Mouse (Mus musculus) intestine, postnatal 0 days (tissue): ENCODE measurements at regions not wholly inside any gene's neighbourhood (a gene's known extent, or its start where the extent isn't known, plus 50 kb on each side); places are given as distances from the start of the nearest gene placed in this dataset.

Source experiments
- ATAC-seq: fragments of 200-750 bp; cut with Nextera tagmentation; 2 replicates; pipeline ENCODE4 v1.8.0; 2017; ENCODE audit warnings: mild to moderate bottlenecking, moderate TSS enrichment, moderate library complexity
- H3K27ac ChIP-seq: fragments of 300-500 bp; sonication (generic); 2 replicates; pipeline ENCODE4 v1.5.1; 2014; ENCODE audit warnings: mild to moderate bottlenecking, low read depth, low read length, moderate library complexity
- H3K27me3 ChIP-seq: fragments of 300-500 bp; sonication (generic); replicated peaks from 2 replicates; pipeline ENCODE4 v1.6.1; 2014; ENCODE audit warnings: low read length, mixed read lengths; ENCODE audit not compliant: control insufficient read depth, insufficient read depth
- H3K36me3 ChIP-seq: fragments of 300-500 bp; sonication (generic); 2 replicates; pipeline ENCODE4 v1.6.1; 2014; ENCODE audit warnings: mild to moderate bottlenecking, moderate library complexity; ENCODE audit not compliant: control insufficient read depth, insufficient read depth
- H3K4me1 ChIP-seq: fragments of 300-500 bp; sonication (generic); replicated peaks from 2 replicates; pipeline ENCODE4 v1.6.1; 2014; ENCODE audit warnings: antibody characterized with exemption, low read length, mixed read lengths; ENCODE audit not compliant: control insufficient read depth, insufficient read depth
- H3K4me2 ChIP-seq: fragments of 300-500 bp; sonication (generic); replicated peaks from 2 replicates; pipeline ENCODE4 v1.6.1; 2014; ENCODE audit warnings: low read depth, mild to moderate bottlenecking, moderate library complexity
- H3K4me3 ChIP-seq: fragments of 300-500 bp; sonication (generic); 2 replicates; pipeline ENCODE4 v1.5.1; 2014; ENCODE audit warnings: low read depth, low read length
- H3K9ac ChIP-seq: fragments of 300-500 bp; sonication (generic); 2 replicates; pipeline ENCODE4 v1.6.1; 2014; ENCODE audit warnings: mild to moderate bottlenecking, low read depth, low read length
- H3K9me3 ChIP-seq: fragments of 300-500 bp; sonication (generic); 2 replicates; pipeline ENCODE4 v1.6.1; 2016; ENCODE audit warnings: mixed run types; ENCODE audit not compliant: control insufficient read depth
- CTCF ChIP-seq: sonication (generic); IDR thresholded peaks from 2 replicates; pipeline ENCODE4 v1.5.1; 2016; ENCODE audit warnings: low read depth, mild to moderate bottlenecking, control low read depth, antibody characterized with exemption, moderate library complexity
- WGBS: fragments of 180-500 bp; shearing (Covaris S2); extraction: QIAGEN DNeasy Blood & Tissue Kit; methylation state at CpG from one replicate; pipeline ENCODE4 v1.1.7; 2014; 5-methylcytosine and 5-hydroxymethylcytosine counted together

DNA sequence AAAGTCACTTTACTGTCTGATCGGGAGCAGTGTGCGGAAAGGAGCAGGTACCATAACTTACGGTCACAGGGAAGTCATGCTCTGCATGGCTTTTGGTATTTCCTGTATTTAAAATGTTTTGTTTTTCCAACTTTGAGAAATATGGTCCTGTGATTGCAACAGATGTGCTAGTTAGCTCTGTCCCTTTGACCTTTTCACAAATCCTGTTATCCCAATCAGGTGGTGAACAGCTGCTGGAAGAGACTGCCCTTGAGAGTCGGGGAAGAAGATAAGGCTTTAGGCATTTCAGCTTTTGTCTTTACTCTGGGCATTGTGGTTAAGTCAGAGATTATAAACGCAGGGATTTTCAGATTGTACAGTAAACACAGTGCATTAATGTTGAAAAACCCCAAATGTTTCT is 588.5 kb upstream of the Atp2b1 start:
- WGBS = 46% methylated on average over 5 of the region's 5 CpGs
- Histone ChIP-seq H3K4me3 (no peak overlapping the region), H3K36me3 (no peaks in the 10 kb centered on the region), H3K9ac (no peak overlapping the region), H3K4me1 (no peaks in the 10 kb centered on the region), H3K9me3 (no peaks in the 10 kb centered on the region), H3K27me3 (no peaks in the 10 kb centered on the region), H3K27ac (no peak overlapping the region), H3K4me2 (no peak overlapping the region)
- no peak for TF ChIP-seq CTCF
- no peak for ATAC-seq

GRCm38 (mm10) chr10:98332682-98333081 is 581.5 kb upstream of the Atp2b1 start:
- H3K36me3 ChIP-seq = no peaks in the 10 kb centered on the region
- H3K4me3 ChIP-seq = no peak overlapping the region
- H3K4me1 ChIP-seq = no peaks in the 10 kb centered on the region
- no peak for ATAC-seq
- H3K9ac ChIP-seq = no peak overlapping the region
- H3K27ac ChIP-seq = no peak overlapping the region
- no peaks in the 10 kb centered on the region for H3K9me3 ChIP-seq
- no peak for TF ChIP-seq CTCF
- WGBS = 70% methylated on average over 4 of the region's 4 CpGs
- no peak overlapping the region for H3K4me2 ChIP-seq
- H3K27me3 ChIP-seq = no peaks in the 10 kb centered on the region

DNA sequence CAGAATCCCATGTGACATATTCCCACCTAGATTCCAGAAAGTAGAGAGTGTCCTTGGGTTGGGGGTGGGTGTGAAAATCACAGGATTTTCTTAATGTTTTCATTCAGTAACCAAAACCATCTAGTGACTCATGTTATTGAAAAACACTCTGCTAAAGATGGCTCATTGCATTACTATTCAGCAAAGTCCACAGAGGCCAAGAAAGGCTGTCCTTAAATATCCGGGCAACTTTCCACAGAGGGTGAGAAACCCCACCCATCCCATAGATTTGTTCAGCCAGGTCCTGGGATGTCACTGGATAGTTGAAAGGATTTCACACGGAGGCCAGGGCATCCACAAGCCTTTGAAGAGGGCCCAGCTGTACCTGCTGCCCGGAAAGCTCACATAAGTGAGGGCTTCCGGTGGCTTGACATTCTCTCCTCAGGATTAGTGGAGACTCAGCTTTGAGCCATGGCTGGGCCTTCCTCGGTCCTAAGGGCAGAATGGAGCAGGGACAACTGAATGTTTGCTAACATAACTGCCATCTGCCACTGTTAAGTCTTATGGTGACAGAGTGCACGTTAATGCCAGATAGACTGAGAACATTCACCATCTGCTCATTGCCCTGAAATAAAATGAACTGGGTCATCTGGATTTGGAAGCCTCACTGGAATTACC is 580.7 kb upstream of the Atp2b1 start:
- Histone ChIP-seq H3K4me3 (no peak overlapping the region), H3K36me3 (no peaks in the 10 kb centered on the region), H3K4me1 (no peaks in the 10 kb centered on the region), H3K27me3 (no peaks in the 10 kb centered on the region), H3K4me2 (no peak overlapping the region), H3K27ac (no peak overlapping the region), H3K9me3 (no peaks in the 10 kb centered on the region), H3K9ac (no peak overlapping the region)
- WGBS = 68% methylated on average over 6 of the region's 6 CpGs
- TF ChIP-seq CTCF = no peak
- no peak for ATAC-seq

DNA sequence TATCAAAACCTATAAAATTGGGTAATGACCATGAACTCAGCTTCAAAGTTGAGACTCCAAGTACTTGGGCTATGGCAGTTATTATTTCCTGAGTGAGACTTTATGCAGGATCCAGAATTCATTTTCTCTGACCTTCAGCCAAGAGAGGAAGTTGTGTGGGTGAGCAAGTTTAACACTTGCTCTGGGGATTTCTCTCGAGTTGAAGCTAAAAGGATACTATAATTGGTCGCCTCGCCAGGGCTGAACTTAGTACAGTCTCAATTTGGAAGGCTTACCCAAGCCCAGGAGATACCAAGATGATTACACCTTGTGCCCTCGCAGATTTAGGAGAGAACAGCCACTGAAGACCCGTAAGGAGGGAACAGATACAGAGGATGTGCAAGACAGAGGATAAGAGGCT is 570.4 kb upstream of the Atp2b1 start:
- no peaks in the 10 kb centered on the region for H3K27me3 ChIP-seq
- no peaks in the 10 kb centered on the region for H3K9me3 ChIP-seq
- no peak overlapping the region for H3K27ac ChIP-seq
- H3K4me1 ChIP-seq = no peaks in the 10 kb centered on the region
- no peak overlapping the region for H3K4me3 ChIP-seq
- TF ChIP-seq CTCF = no peak
- no peaks in the 10 kb centered on the region for H3K36me3 ChIP-seq
- H3K4me2 ChIP-seq = no peak overlapping the region
- 87% methylated on average over 5 of the region's 5 CpGs for WGBS
- no peak for ATAC-seq
- no peak overlapping the region for H3K9ac ChIP-seq

- Histone ChIP-seq H3K4me2 (no peak overlapping the region), H3K9ac (no peak overlapping the region), H3K27me3 (no peaks in the 10 kb centered on the region), H3K27ac (no peak overlapping the region), H3K36me3 (no peaks in the 10 kb centered on the region), H3K4me1 (no peaks in the 10 kb centered on the region), H3K4me3 (no peak overlapping the region), H3K9me3 (no peaks in the 10 kb centered on the region)
- TF ChIP-seq CTCF = no peak
- no peak for ATAC-seq
- WGBS = 66% methylated on average over 5 of the region's 5 CpGs
Measured at GRCm38 (mm10) chr10:98349466-98349865, 564.7 kb upstream of the Atp2b1 start.

GRCm38 (mm10) chr10:98350318-98350926 is 563.8 kb upstream of the Atp2b1 start:
- H3K4me2 ChIP-seq = no peak overlapping the region
- H3K4me3 ChIP-seq = no peak overlapping the region
- 90% methylated on average over 6 of the region's 6 CpGs for WGBS
- H3K9ac ChIP-seq = no peak overlapping the region
- H3K27ac ChIP-seq = no peak overlapping the region
- no peaks in the 10 kb centered on the region for H3K36me3 ChIP-seq
- no peaks in the 10 kb centered on the region for H3K9me3 ChIP-seq
- H3K4me1 ChIP-seq = no peaks in the 10 kb centered on the region
- no peak for TF ChIP-seq CTCF
- H3K27me3 ChIP-seq = no peaks in the 10 kb centered on the region
- ATAC-seq = no peak

GRCm38 (mm10) chr10:98352061-98352460 is 562.1 kb upstream of the Atp2b1 start:
- Histone ChIP-seq H3K36me3 (no peaks in the 10 kb centered on the region), H3K4me1 (no peaks in the 10 kb centered on the region), H3K4me2 (no peak overlapping the region), H3K27me3 (no peaks in the 10 kb centered on the region), H3K4me3 (no peak overlapping the region), H3K27ac (no peak overlapping the region), H3K9me3 (no peaks in the 10 kb centered on the region), H3K9ac (no peak overlapping the region)
- 58% methylated on average over 2 of the region's 2 CpGs for WGBS
- no peak for ATAC-seq
- no peak for TF ChIP-seq CTCF
